Mouse (Mus musculus) heart, postnatal 0 days (tissue): Measurements from ENCODE around the gene Ifnz.
"Not testable (repeated sequence)": the region's sequence is repeated elsewhere in the genome, so short reads cannot be mapped to it uniquely, and the experiment has no call there.

Source experiments
- CTCF ChIP-seq: IDR thresholded peaks from 2 replicates; pipeline ENCODE4 v1.5.1; 2016; ENCODE audit warnings: antibody characterized with exemption, control low read depth, low read depth
- EP300 ChIP-seq: IDR thresholded peaks from 2 replicates; pipeline ENCODE4 v1.6.1; 2016; ENCODE audit warnings: antibody characterized with exemption, low read depth

- not testable (repeated sequence) for TF ChIP-seq CTCF, EP300
Measured at GRCm38 (mm10) chr4:88797097-88797496, 15.2 kb downstream of the Ifnz start, which contains the start of gene Gm13279.
